Mouse (Mus musculus): ENCODE data around the gene Tjap1.

Tjap1 gene

DNA sequence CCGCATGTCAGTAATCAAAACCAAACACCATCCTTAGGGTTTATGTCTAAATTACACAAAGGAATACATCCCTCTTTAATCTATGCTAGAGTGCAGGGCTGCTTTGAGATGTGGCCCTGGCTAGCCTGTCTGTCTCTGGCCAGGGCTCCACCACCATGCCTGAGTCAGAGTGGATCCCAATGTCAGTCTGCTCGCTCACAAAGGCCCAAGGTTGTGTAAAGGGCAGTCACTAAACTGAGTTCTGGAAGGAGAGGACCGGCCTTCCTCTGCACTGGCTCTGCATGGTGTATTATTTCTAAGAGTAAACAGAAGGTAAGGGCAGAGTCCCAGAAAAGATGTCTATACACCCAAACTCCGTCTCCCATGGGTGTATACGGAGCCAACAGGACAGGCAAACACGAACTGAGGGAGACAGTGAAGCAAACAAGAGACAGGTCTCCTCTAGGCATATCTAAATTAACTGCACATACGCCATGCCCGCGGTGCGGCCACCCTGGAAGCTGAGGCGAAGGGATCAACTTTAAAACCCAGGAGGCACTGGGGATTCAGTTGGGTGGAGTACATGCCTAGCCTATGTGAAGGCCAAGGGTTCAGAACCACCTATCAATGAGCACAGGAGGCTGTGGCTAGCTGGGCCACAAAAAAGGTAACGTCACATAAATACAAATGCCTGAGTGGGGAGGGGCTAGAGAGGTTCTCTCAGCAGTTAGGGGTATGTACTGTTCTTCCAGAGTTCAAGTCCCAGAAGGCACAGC, 4.6 kb downstream of the Tjap1 start:
- DNase-seq: no peak

DNA sequence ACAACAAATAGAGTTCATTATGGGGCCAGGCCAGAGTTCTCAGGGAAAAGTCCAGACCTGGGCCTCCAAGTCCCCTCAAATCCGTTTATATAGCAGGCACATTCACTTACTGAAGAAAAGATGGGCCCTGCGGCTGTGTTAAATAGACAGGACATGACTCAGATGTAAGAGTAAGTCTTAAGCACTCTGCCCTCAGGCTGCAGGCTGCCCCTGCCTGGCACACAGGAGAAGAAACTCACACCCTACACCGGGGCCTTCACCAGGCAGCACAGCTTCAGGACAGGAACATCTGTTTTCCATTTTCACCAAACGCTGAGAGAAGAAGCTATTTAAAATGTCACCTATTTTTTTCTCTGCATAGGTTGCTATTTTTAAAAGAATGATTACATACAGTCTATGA, 5.2 kb downstream of the Tjap1 start:
- no peak for DNase-seq

DNA sequence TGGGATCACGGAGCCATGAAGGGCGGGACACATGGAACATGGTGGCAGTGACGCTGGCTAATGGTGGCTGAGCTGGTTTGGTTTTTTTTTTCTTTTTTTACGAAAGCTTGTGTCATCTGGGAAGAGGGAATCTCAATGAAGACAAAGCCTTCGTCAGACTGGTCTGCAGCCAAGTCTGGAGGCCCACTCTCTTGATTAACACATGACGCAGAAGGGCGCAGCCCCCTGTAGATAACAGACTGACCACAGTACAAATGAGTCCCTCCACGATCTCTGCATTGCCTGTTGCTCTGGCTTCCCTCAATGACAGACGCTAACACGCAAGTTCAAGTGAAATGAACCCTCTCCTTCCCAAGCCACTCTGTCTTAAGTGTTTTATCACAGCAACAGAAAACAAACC, 7.3 kb downstream of the Tjap1 start:
- DNase-seq: no peak

- DNase-seq: no peak
Measured at GRCm38 (mm10) chr17:46275034-46275433, 7.8 kb downstream of the Tjap1 start.

GRCm38 (mm10) chr17:46274465-46274864, 8.4 kb downstream of the Tjap1 start:
- no peak for DNase-seq

- no peak for DNase-seq
Measured at GRCm38 (mm10) chr17:46273803-46274236, 9.0 kb downstream of the Tjap1 start.

- no peak for DNase-seq
Measured at GRCm38 (mm10) chr17:46272675-46273074, 10.2 kb downstream of the Tjap1 start.

DNA sequence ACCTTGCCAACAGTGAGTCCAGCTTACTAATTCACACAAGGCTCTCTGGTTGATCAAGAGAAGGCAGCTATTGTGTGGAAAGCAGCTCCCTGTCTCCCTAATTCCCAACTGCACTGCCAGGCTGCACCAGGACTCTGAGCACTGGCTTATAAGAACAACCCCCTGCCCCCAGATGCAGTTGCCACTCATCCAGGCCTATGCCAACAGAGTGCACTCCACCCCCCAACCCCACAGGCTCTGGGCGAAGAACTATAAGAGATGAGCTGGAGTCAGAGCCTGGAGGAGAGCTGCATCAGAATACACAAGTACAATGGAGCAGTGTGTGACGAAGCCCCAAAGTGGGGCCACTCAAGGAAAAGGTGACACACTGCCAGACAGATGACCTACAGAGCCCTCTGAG, 10.8 kb downstream of the Tjap1 start:
- DNase-seq: no peak

GRCm38 (mm10) chr17:46269771-46270534, 12.9 kb downstream of the Tjap1 start:
- peak; percentile 18 to 49 for DNase-seq

- no peak for DNase-seq
Measured at GRCm38 (mm10) chr17:46268026-46268720, 14.7 kb downstream of the Tjap1 start.

- no peak for DNase-seq
Measured at GRCm38 (mm10) chr17:46267511-46267910, 15.3 kb downstream of the Tjap1 start.

DNA sequence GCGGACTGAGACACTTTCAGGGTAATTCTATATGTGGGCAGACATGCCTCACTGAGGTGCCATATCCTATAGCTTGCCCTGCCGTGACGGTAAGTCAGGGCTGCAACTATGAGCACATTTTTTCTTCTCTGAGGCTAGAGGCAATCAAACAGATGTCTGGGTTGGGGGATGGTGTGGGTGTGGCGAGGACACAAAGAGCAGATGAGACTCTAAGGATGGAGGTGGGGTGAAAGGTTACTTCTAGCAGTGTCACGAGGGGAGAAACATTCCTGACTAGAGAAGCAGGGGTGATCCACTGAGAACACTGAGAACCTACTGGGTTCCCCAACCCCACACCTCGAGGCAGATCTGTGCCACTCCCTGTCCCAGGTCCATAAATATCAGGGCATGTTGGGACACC, 15.8 kb downstream of the Tjap1 start:
- DNase-seq: no peak

DNA sequence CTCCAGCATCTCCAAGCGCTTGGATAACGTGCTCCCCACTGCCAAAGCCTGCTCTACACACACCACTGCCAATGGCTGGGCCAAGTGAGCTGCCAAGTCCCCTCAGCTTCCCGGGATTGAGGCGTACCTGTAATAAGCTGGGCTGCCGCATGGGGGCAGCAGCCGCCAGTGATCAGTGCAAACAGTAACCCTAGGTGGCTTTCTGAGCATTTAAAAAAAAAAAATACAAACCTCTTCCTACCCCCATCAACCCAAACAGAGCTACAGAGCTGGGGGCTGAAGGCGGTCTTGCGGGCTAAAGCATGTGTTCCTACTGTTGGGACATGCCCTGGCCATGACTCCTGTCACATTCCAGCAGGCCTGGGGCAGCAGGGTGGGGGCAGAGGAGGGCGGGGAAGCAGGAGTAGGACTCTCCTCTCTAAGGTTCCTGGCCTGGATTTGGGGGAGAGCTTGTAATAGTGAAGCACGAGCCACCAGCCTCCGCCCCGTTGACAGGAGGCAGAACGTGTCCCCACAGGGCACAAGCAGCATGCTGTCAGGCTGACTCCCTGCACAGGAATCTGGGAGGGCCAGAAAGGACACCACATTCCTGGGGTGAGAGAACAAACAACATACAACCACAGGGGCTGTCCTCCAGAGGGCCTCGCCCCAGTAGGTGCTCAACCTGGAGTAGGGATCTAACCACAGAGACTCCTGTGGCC, 16.8 kb downstream of the Tjap1 start:
- DNase-seq: peak; percentile 85 to 87

GRCm38 (mm10) chr17:46265502-46265901, 17.3 kb downstream of the Tjap1 start:
- no peak for DNase-seq

- DNase-seq: no peak
Measured at GRCm38 (mm10) chr17:46262201-46262694, 20.6 kb downstream of the Tjap1 start.

DNA sequence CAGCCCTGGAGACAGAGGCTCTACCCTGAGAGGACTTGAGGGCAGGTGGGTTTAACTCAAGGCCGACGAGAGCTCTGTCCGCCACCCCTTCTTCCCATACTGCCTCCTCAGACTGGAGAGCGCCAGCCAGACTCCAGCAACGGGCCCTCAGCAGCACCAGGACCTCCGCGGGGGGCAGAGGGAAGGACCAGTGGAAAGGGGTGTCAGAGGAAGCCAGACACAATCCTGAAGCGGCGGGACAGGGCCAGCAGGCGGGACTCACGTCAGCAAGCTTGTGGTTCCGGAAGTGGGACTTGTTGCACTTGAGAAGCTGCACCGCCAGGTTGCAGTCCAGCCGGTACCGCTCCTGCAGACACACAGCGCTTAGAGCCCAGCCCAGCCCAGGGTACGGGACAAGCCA, 23.2 kb downstream of the Tjap1 start:
- DNase-seq: peak in 1 of 2 experiments; percentile 31

DNA sequence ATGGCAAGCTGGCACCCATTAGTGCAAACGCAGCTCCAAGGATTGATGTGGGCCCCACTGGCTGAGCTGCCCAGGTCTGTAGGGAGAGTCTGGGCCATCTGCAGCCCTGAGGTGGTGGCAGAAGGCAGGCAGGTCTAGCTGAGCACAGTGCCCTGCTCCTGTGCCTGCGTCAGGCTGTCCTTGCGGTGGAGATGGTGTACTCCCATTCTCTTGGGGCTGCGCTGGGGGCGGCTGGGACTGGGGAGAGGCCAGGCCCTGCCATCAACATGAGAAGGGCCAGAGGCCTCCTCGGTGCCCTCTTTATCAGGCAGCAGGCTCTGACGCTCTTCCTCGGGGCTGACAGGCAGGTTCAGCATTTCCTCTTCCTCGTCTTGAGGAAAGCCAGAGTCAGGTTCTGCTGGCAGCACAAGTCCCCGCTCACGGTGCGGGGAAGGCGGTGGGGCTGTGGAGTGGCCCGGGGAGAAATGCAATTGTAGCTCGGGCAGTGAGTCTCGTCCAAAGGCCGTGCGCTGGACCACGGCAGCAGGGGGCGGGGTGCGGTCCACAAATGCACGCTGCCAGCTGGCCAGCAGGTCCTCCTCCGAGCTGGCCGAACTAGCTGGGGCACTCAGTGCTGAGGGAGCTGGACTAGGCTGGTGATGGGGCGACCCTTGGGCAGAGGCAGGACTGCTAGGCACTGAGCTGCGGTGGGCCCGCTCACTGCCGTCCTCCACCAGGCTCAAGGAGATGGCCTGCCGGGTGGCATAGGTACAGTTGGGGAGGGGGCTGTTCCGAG, 24.4 kb downstream of the Tjap1 start:
- peak in 1 of 2 experiments; percentile 30 for DNase-seq

DNA sequence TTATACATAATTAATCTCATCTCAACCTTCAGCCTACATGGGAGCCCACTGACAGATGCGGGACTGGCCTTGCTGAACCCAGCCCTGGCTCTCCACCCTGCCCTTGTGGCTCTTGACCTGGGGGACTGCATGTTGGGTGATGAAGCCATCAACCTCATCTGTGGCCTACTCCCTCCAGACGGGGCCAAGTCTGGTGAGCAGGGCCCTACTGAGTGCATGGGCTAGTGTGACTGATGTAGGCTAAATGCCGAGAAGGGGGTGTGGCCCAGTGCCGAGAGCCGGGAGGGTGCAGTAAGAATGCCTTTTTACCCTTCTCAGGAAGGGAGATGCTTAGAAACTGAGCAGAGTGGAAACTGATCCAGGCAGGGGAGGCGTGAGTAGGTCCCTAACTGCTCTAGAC, 27.7 kb downstream of the Tjap1 start:
- DNase-seq: no peak

DNA sequence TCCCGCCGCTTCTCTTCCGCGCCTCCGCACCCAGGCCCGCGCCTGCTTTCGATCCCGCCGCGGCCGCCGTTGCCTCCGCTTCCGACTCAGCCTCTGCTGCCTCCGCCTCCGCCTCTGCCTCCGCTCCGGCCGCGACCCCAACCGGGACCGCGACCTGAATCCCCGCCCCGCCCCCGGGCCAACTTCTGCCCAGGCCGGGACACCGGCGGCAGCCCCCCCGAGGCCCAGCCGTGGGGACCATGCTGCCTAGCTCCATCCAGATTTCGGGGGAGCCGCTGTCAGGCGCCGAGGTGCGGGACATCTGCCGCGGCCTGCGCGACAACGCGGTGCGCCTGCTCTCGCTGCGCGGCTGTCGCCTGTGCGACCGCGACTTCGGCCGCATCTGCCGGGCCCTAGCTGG, 28.7 kb downstream of the Tjap1 start:
- no peak for DNase-seq

DNA sequence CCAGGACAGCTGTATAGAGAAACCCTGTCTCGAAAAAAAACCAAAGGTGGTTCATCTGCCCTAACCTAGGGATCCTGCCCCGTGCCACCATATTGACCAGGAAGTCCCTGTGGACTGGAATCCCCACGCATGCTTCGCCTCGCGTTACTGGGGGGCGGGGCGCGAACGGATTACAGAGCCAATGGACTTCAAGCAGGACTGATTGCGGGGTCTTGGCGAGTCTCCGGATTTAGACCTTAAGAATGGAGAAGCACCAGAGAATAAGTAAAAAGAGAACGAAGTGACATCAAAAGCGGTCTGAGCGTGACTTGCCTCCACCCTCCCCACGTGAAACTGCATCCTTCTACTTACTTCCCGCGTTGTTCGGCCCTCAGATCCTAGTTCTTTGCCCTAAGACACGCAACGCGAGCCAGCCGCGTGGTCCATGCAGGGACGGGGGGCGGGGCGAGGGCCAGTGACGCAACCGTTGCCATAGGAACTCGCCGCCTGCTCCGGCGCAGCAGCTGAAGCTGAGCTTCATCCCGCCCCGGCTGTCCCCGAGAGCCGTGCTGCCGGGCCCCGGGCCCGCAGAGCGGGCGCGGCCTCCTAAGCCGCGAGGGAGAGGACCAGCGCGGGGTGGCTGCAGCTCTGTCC, 29.3 kb downstream of the Tjap1 start, which contains the start of gene Lrrc73:
Lrrc73 (plus strand) TSS at position 80 of the 633 bp plus-strand sequence.
- DNase-seq: peak; percentile 92 to 93
